In genomic region chr4:100253401-100253800, GRCm38 (mm10) we compare ENCODE assay signal across 22 mouse cellular contexts.
A peak's percentile ranks its signal among the peaks of the same experiment; 100 is the strongest.
DNase-seq lines count a peak whose midpoint lies in the region.
"Had no signal": no experiment of that assay in that cellular context is flagged by ENCODE, and none has a peak within 500 bp of the region (broad histone marks: within the 10 kb centered on the region; RNA-seq: fewer than 3 reads in every experiment).

No protein-coding gene starts in this region.

- no peak overlapping the region for H3K4me3 ChIP-seq in embryonic facial prominence, embryonic 10.5 days
- H3K4me3 ChIP-seq: embryonic facial prominence, embryonic 12.5 days; embryonic facial prominence, embryonic 15.5 days; forebrain, embryonic 15.5 days; heart, adult 2 months; heart, embryonic 10.5 days; heart, embryonic 13.5 days; hindbrain, embryonic 13.5 days had no signal

- peaks cover 59% of the 10 kb centered on the region for H3K4me1 ChIP-seq in embryonic facial prominence, embryonic 10.5 days
- H3K4me1 ChIP-seq: forebrain, embryonic 15.5 days; hindbrain, embryonic 13.5 days had no signal

- DNase-seq in heart, adult 11 months = peak; percentile 87
- DNase-seq in heart, postnatal 4 days = no peak
- DNase-seq in embryo, embryonic 10 days (ENCODE audit: low spot score) = peak; percentile 22
- peak; percentile 57 for DNase-seq in embryo, embryonic 10.5 days (ENCODE audit: low spot score)
- DNase-seq in embryonic facial prominence, embryonic 10.5 days (ENCODE audit: low spot score) = peak; percentile 63
- no peak for DNase-seq in urinary bladder, postnatal 4 days (ENCODE audit: low spot score in 2 of 2)
- DNase-seq in thymus, postnatal 14 days = no peak
- DNase-seq: adrenal gland, adult 2 months; adrenal gland, postnatal 14 days; cerebellum, adult 11 months; cerebellum, adult 2 months; cerebellum, adult 9-11 months; gastrocnemius, postnatal 25 days; heart, adult 2 months; heart, postnatal 14 days; kidney, adult 18-20 months had no signal

- no peaks in the 10 kb centered on the region for H3K27me3 ChIP-seq in embryonic facial prominence, embryonic 10.5 days (replicated peaks; ENCODE audit: low read depth, poor library complexity, severe bottlenecking)
- H3K27me3 ChIP-seq: embryonic facial prominence, embryonic 12.5 days; embryonic facial prominence, embryonic 15.5 days; forebrain, embryonic 15.5 days; heart, embryonic 13.5 days; hindbrain, embryonic 13.5 days had no signal

- no peaks in the 10 kb centered on the region; the same call in 1 of the 2 replicates for H3K36me3 ChIP-seq in embryonic facial prominence, embryonic 10.5 days (replicated peaks)
- H3K36me3 ChIP-seq: embryonic facial prominence, embryonic 12.5 days; embryonic facial prominence, embryonic 15.5 days; forebrain, embryonic 15.5 days; heart, embryonic 10.5 days; heart, embryonic 13.5 days; hindbrain, embryonic 13.5 days had no signal

- peak overlapping the region; percentile 11; the same call in 1 of the 2 replicates for H3K27ac ChIP-seq in embryonic facial prominence, embryonic 10.5 days (replicated peaks)
- H3K27ac ChIP-seq: embryonic facial prominence, embryonic 12.5 days; embryonic facial prominence, embryonic 15.5 days; forebrain, embryonic 15.5 days; heart, adult 2 months; heart, embryonic 10.5 days; heart, embryonic 13.5 days; hindbrain, embryonic 13.5 days had no signal

- H3K9me3 ChIP-seq in embryonic facial prominence, embryonic 10.5 days = no peaks in the 10 kb centered on the region
- H3K9me3 ChIP-seq: embryonic facial prominence, embryonic 12.5 days; embryonic facial prominence, embryonic 15.5 days; forebrain, embryonic 15.5 days; heart, embryonic 10.5 days; heart, embryonic 13.5 days; hindbrain, embryonic 13.5 days had no signal

- WGBS in embryonic facial prominence, embryonic 10.5 days = 55% methylated on average over 9 of the region's 9 CpGs

Comparison
In these comparisons a context has a peak if more than half of its experiments do, and no peak if none do; other contexts are left out.
1. DNase-seq: peak in heart, adult 11 months (single experiment), embryo, embryonic 10 days (single experiment), embryo, embryonic 10.5 days (single experiment) and embryonic facial prominence, embryonic 10.5 days (single experiment); none in heart, postnatal 4 days (single experiment), urinary bladder, postnatal 4 days (0 of 2) and thymus, postnatal 14 days (single experiment).